Mouse (Mus musculus) Patski (cell line): ENCODE measurements around the gene Fhod1. TPM values are rescaled to one million over a fixed set of nuclear protein-coding genes. Genes with fewer than 3 reads are reported as not detected.

Experiments used
- ATAC-seq: fragments of 100-300 bp; one replicate; pipeline ENCODE4 v1.8.0; 2021
- CTCF ChIA-PET: fragments of 350-600 bp; sonication (Branson Sonifier 250); formaldehyde crosslinking; loops from one replicate; lab custom pipeline; 2022; ENCODE audit warnings: inconsistent platforms; lab: Charles Lee
- POLR2A ChIA-PET: fragments of 350-600 bp; sonication (Branson Sonifier 250); formaldehyde crosslinking; loops from one replicate; lab custom pipeline; 2022; ENCODE audit warnings: antibody characterized with exemption, inconsistent platforms; lab: Charles Lee
- DNase-seq: peaks from one replicate; pipeline ENCODE4 v3.0.0-alpha.2; 2011; ENCODE audit warnings: low read depth, low spot score
- H3K27me3 ChIP-seq: fragments of 371-371 bp; one replicate; pipeline ENCODE4 v1.5.1; 2021
- CTCF ChIP-seq: fragments of 100-300 bp; IDR thresholded peaks from one replicate; pipeline ENCODE4 v1.5.1; 2021
- in situ Hi-C: fragments of 300-500 bp; cut with MboI; formaldehyde crosslinking; loops from 3 replicates; pipeline ENCODE4 v1.11.1; 2018; ENCODE audit warnings: low pct_unique_long_range_greater_than_20kb, mixed read lengths
- polyA plus RNA-seq: library from polyadenylated mRNA; unstranded; gene quantifications from one replicate; pipeline ENCODE4 v1.2.3, GENCODE M21; 2021

Fhod1 gene
- polyA plus RNA-seq, 1 experiment from 2014 or later: 41.7 TPM

DNA sequence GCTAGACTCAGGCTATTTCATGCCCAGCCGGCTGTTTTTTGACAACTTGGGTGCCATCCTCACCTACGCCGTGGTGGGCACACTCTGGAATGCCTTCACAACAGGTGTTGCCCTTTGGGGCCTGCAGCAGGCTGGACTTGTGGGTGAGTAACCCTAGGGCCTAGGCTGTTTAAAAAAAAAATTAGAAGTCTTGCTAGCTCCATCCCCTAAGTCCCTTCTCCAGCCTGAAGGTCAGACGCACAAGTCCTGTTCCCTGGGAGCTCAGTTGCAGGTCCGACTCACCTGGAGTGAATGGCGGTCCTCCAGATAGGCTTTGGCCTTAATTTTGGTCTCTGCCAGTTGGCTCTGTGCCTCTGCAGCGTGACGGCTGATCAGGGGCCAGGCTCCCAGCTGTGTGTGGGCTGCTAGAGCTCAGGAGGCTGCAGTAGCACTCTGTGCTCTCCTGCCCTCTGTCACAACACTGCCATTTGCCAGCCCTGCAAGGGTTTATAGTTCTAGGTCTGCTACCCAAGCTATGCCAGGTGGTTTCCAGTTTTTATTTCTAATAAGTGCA is 5.9 kb upstream of the Fhod1 start:
- in situ Hi-C loops: no loop called here
- CTCF ChIA-PET: interaction anchor here (1.3 kb wide), 1 partner anchor 31 kb away, joined by 3 read pairs; no protein-coding TSS in a partner anchor
- no peak for ATAC-seq
- H3K27me3 ChIP-seq: no peaks in the 10 kb centered on the region
- no peak for DNase-seq
- POLR2A ChIA-PET: no interaction called here
- TF ChIP-seq CTCF: no peak

DNA sequence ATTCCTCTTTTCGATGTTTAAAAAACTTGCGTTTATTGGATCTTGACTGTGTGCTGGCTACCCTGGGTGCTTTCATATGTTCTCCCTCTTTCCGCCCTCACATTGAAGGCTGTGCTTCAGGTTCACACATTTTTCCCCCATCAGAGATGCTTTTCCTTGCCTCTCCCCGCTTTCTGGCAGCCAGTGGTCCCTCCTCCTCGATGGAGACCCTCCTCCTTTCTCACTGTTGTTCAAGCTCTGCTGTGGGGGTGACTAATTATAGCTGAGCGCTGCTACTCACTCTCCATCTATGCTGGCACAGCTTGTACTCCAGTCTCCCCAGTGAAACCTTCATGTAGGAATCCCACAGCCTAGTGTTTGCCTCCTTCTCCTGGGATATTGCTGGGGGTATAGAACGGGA is 2.4 kb upstream of the Fhod1 start:
- H3K27me3 ChIP-seq: no peaks in the 10 kb centered on the region
- CTCF ChIA-PET: interaction anchor here (1.1 to 1.7 kb wide), 3 partner anchors 10 to 189 kb away, joined by 3 to 9 read pairs (median 4); no protein-coding TSS in a partner anchor
- no peak for ATAC-seq
- no peak for DNase-seq
- POLR2A ChIA-PET: interaction anchor here (0.6 to 1.0 kb wide), 4 partner anchors 12 to 193 kb away, joined by 3 to 4 read pairs (median 4); no protein-coding TSS in a partner anchor
- TF ChIP-seq CTCF: no peak
- in situ Hi-C loops: no loop called here

DNA sequence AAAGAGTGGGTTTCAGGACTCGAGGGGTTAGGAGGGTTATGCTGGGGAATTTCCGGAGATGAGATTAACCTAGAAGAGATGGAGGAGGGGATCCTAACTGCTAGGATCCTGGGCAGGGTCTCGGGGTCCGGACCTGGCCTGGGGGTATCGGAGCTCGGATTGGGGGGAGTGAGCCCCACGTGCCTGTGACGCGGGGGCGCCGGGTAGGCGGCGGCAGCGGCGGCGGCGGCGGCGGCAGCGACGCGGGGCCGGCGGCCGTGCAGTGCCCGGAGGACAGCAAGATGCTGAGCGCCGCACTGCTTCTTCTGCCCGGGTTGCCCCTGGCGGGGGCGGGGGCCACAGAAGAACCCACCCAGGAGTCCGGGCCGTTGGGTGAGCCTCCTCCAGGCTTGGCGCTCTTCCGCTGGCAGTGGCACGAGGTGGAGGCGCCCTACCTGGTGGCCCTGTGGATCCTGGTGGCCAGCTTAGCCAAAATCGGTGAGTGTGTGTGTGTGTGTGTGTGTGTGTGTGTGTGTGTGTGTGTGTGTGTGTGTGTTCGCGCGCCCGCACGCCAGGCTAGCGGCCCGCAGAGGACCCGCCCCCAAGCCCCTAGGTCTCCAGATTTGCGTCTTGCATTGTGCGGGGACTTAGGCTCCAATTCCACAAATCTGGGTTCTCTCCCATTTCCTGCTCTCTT is 1.5 kb upstream of the Fhod1 start:
- in situ Hi-C loops: no loop called here
- DNase-seq (no peak), ATAC-seq (no peak)

DNA sequence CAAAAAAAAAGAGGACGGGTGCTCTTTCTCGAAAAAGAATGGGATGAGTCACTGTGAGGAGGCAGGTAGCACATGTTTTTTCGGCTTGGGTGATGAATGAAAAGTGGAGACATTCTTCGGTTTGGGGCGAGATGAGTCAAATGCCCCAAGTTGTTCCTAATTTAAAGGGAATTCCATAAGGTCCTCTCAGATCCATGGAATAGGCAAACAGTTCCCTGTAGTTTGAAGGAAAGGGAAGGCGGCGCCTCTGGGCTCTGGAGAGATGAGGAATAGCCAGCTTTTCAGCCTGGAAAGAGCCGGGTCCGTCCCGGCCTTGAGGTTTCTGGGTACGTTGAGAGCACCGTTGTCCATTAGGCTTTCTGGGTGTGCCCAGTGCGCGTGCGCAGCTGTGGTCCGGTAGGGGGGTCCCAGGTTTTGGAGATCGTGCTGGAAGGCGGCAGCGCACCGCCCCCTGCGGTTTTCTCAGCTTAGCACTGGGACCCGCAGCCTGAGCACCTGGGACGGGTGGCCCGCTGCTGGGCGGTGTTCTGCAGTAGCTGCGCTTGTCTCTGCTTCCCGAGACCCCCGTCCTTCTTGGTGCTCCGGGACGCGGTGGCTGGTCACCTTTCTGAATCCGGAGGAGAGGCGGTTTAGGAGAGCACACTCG is 820 bp upstream of the Fhod1 start, which contains the start of gene Slc9a5:
Gene Slc9a5, plus strand, starts transcription at position 394 of the 646 bp plus-strand sequence.
- ChIA-PET CTCF (interaction anchor here (1.0 to 1.3 kb wide), 4 partner anchors 10 to 49 kb away, joined by 3 to 4 read pairs (median 4); partner anchors contain the start of genes Lrrc29 and Tmem208), POLR2A (interaction anchor here (0.7 to 1.9 kb wide), 3 partner anchors 11 to 49 kb away, joined by 3 to 7 read pairs (median 4); no protein-coding TSS in a partner anchor)
- in situ Hi-C loops: no loop called here
- ATAC-seq: no peak
- no peaks in the 10 kb centered on the region for H3K27me3 ChIP-seq
- DNase-seq: no peak
- TF ChIP-seq CTCF: no peak

More for the DNA sequence above, 1.5 kb upstream of the Fhod1 start:
- H3K27me3 ChIP-seq: no peaks in the 10 kb centered on the region
- no peak for TF ChIP-seq CTCF
- CTCF ChIA-PET: interaction anchor here (1.1 to 1.7 kb wide), 5 partner anchors 11 to 190 kb away, joined by 3 to 9 read pairs (median 4); partner anchors contain the start of genes Lrrc29 and Tmem208
- POLR2A ChIA-PET: interaction anchor here (0.7 to 1.9 kb wide), 4 partner anchors 11 to 48 kb away, joined by 3 to 7 read pairs (median 4); no protein-coding TSS in a partner anchor

DNA sequence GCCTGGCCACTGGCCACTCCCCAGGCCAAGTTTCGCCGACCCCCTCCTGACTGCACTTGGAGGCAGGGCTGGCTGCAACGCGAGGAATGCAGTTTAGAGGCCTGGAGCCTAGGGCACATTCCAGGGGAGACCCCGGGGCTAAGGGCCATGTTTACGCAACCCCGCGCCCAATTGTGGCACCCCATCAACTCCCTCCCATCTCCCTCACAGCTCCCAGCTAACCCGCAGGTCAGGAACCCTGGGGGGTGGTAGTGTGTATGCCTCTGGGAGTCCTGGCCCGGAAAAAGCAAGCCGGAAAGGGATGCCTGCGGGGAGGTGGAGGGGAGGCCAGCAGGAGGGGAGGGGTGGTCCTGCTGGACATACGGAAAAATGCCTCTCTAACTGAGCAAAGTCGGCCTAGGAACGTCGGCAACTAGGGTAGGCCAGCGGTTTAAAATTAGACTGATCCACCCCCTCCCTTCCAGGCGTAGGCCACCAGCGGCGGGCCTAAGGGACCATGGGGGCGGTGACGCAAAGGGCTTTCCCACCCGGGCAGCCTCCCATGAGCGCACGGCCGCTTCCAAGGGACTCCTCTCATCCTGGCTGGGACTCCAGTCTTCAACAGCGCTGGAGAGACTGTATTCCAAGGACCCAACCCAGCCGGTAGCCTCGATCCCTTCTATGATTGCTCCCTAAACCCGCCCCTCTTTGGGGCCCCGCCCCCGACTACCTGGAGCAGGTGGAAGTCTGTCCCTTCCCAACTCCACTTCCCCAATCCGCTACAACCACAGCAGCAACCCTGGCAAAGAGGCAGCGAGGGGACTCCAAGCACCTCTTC is 934 bp downstream of the Fhod1 start:
- in situ Hi-C loops: no loop called here
- no peaks in the 10 kb centered on the region for H3K27me3 ChIP-seq
- POLR2A ChIA-PET: interaction anchor here (0.6 to 9.0 kb wide), 3 partner anchors 18 to 98 kb away, joined by 3 to 52 read pairs (median 3); partner anchors contain the start of genes E2f4, Lrrc29 and Tmem208
- CTCF ChIA-PET: no interaction called here
- peak; percentile 24 for ATAC-seq
- no peak for TF ChIP-seq CTCF
- no peak for DNase-seq

- in situ Hi-C loops: no loop called here
- DNase-seq (no peak), ATAC-seq (peak; percentile 23)
- CTCF ChIA-PET: interaction anchor here (1.0 to 1.5 kb wide), 2 partner anchors 16 to 17 kb away, joined by 3 to 4 read pairs; no protein-coding TSS in a partner anchor
- H3K27me3 ChIP-seq: no peaks in the 10 kb centered on the region
- TF ChIP-seq CTCF: no peak
- POLR2A ChIA-PET: interaction anchor here (1.3 to 9.0 kb wide), 2 partner anchors 17 to 32 kb away, joined by 4 to 52 read pairs; partner anchors contain the start of genes Lrrc29 and Tmem208
Observed at GRCm38 (mm10) chr8:105345061-105345975, 2.4 kb downstream of the Fhod1 start.

DNA sequence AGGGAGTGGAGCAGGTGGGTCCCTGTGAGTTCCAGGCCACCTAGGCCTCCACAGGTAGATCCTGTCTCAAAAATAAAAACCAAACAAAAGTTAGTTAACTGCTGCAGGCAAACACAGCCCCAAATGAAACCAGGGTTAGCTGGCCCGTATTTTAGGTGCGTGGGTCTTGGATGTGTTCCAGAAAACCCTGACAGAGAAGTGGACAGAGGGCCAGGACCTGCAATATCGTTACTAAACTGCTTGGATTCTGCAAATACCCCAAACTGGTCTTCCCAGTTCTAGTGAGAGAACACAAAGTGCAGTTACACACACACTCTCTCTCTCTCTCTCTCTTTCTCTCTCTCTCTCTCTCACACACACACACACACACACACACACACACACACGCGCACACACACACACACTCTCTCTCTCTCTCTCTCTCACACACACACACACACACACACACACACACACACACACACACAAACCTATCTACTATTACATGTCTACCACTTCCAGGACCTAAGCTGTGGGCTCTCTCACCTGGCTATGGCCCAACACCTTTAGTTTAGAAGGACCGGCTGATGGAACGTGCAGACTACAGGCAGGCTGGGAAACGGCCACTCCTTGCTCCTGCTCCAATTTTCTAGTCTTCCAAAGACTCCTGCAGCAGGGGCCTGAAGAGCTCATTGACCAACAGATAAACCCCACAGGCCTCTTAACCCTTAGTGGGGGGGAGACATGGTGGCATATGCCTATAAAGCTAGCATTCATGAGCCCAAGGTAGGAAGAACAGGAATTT is 3.8 kb downstream of the Fhod1 start:
- POLR2A ChIA-PET: interaction anchor here (9.0 kb wide), 1 partner anchor 15 kb away, joined by 52 read pairs; the partner anchor contains the start of genes Lrrc29 and Tmem208
- DNase-seq (no peak), ATAC-seq (no peak)
- no peaks in the 10 kb centered on the region for H3K27me3 ChIP-seq
- TF ChIP-seq CTCF: no peak
- CTCF ChIA-PET: interaction anchor here (1.5 kb wide), 1 partner anchor 16 kb away, joined by 4 read pairs; no protein-coding TSS in a partner anchor
- in situ Hi-C loops: no loop called here

DNA sequence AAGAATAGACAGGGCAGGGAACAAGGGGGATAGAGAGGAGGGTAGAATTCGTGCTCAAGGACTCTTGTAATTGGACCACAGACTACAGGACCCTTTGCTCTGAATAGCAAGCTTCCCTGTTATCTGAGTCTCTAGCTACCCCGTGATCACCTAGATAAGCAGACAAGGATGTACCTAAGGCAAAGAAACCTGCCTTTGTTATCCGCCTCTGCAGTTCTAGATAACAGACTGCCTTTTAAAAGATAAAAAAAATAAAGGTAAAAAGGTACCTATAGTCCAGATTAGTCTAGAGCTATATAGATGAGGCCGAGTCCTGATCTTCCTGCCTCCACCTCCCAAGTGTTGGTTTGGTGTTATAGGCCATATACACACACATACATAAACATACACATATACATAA is 5.0 kb downstream of the Fhod1 start:
- no peaks in the 10 kb centered on the region for H3K27me3 ChIP-seq
- CTCF ChIA-PET: no interaction called here
- POLR2A ChIA-PET: interaction anchor here (9.0 kb wide), 1 partner anchor 14 kb away, joined by 52 read pairs; the partner anchor contains the start of genes Lrrc29 and Tmem208
- in situ Hi-C loops: no loop called here
- ATAC-seq (no peak), DNase-seq (no peak)
- TF ChIP-seq CTCF: no peak
